Mouse (Mus musculus) megakaryocyte-erythroid progenitor cell, adult 5-6 weeks (primary cell): Measurements from ENCODE around the gene Map4k5. TPM values are rescaled to one million over a fixed set of nuclear protein-coding genes. Genes with fewer than 3 reads are reported as not detected.
A peak's percentile ranks its signal among the peaks of the same experiment; 100 is the strongest.

Experiments used
- ATAC-seq: replicated peaks from 2 replicates; pipeline ENCODE4 v1.8.0; 2016; ENCODE audit warnings: mild to moderate bottlenecking, inconsistent platforms; ENCODE audit not compliant: severe bottlenecking, poor library complexity, low FRiP score, low TSS enrichment
- total RNA-seq, 2 experiments: library from RNA; stranded (forward) in 1 of 2; stranded (reverse) in 1 of 2; fragments of 200-1000, 215-1000 nt in 1 of 2; fragments of >200 nt in 1 of 2; fragmentation: Nextera tagmentation in 1 of 2; gene quantifications; 2 replicates each; pipeline ENCODE4 v1.2.3; 2014 to 2017

Map4k5 gene
- 24.2 and 33.9 TPM in 2 replicates for total RNA-seq (2014; fragmentation: Nextera tagmentation)
- total RNA-seq (2017): 25.0 and 29.2 TPM in 2 replicates

- ATAC-seq: peak; percentile 93
These were observed at the start of gene Map4k5, which contains the start of gene Atl1 for GRCm38 (mm10) chr12:69892371-69893251. TSS of gene Map4k5 (minus strand) at chr12:69893200. TSS of gene Atl1 (plus strand) at chr12:69892614.

- no peak for ATAC-seq
These were observed 48.8 kb upstream of the Map4k5 start for GRCm38 (mm10) chr12:69941655-69942329.

- no peak for ATAC-seq
These were observed 46.3 kb upstream of the Map4k5 start for GRCm38 (mm10) chr12:69939291-69939690.

- ATAC-seq: no peak
These were observed 44.7 kb upstream of the Map4k5 start for GRCm38 (mm10) chr12:69937731-69938130.

- peak; percentile 74 for ATAC-seq
These were observed 33.7 kb upstream of the Map4k5 start for GRCm38 (mm10) chr12:69926716-69927115.

GRCm38 (mm10) chr12:69924012-69924411, 31.0 kb upstream of the Map4k5 start:
- ATAC-seq: peak; percentile 63

- ATAC-seq: peak; percentile 49
These were observed 30.6 kb upstream of the Map4k5 start for GRCm38 (mm10) chr12:69923603-69924002.

GRCm38 (mm10) chr12:69923128-69923527, 30.1 kb upstream of the Map4k5 start:
- peak; percentile 56 for ATAC-seq

- ATAC-seq: no peak
These were observed 29.1 kb upstream of the Map4k5 start for GRCm38 (mm10) chr12:69922099-69922498.

GRCm38 (mm10) chr12:69917870-69918269, 24.9 kb upstream of the Map4k5 start:
- ATAC-seq: peak; percentile 65

- no peak for ATAC-seq
These were observed 19.7 kb upstream of the Map4k5 start for GRCm38 (mm10) chr12:69912737-69913136.

- ATAC-seq: no peak
These were observed 18.9 kb upstream of the Map4k5 start for GRCm38 (mm10) chr12:69911906-69912305.

GRCm38 (mm10) chr12:69908511-69908900, 15.5 kb upstream of the Map4k5 start:
- ATAC-seq: peak; percentile 46; the same call in 1 of the 2 replicates

GRCm38 (mm10) chr12:69907667-69908510, 14.9 kb upstream of the Map4k5 start:
- peak; percentile 92 for ATAC-seq

- no peak for ATAC-seq
These were observed 12.0 kb upstream of the Map4k5 start for GRCm38 (mm10) chr12:69904991-69905390.

- ATAC-seq: no peak
These were observed 5.1 kb upstream of the Map4k5 start for GRCm38 (mm10) chr12:69898119-69898518.

- no peak for ATAC-seq
These were observed 2.0 kb upstream of the Map4k5 start for GRCm38 (mm10) chr12:69895046-69895445.

- no peak for ATAC-seq
These were observed 927 bp upstream of the Map4k5 start for GRCm38 (mm10) chr12:69893927-69894326.

GRCm38 (mm10) chr12:69891721-69892120, 1.3 kb downstream of the Map4k5 start:
- ATAC-seq: no peak

GRCm38 (mm10) chr12:69890476-69890875, 2.5 kb downstream of the Map4k5 start:
- ATAC-seq: no peak
